Mouse (Mus musculus): Measurements from ENCODE around the gene Bnc1.

Bnc1 gene

DNA sequence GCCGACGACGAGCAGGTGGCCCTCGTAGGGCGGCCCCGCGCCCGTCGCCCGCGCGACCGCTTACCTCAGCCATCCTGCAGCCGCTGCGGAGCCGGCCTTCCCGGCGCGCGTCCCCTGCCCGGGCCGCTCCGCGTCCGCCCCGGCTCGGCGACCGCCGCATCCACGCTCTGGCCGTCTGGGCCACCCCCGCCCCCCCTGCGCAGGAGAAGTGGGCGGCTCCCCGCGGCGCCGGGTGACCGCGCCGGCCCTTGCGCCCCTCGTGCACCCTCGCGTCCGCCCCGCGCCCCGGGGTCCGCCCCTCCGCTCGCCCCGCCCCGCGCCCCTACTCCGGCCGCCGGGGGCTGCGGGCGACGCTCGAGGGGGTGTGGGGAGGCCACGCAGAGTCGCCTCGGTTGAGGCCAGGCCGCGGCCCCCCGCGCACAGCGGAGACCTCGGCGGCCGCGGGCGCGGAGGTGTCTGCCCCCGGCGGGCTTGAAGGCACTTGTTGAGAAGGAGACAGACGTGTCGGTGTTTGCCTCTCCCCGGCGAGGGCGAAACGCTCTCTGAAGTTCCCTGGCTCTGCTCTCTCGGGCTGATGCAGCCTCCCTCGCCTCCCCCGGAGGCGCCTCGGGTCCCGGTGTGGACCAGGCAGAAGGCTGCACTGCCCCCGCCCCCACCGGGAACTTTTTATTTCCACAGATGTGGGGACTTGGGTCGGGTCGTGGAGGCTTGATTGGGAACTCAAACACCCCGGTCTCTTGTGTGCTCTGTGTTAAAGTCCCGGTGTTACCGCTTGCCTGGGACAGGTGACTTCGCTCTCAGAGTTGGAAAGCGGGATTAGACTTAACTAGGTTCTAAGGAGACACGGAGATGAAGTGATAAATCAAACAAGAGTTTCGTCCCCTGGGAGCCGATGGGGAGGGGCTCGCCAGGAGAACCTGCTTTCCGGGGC, at the start of gene Bnc1:
TSS of gene Bnc1 (minus strand) at position 162 of the 931 bp plus-strand sequence.
- DNase-seq (ENCODE audit: extremely low spot score) = peak; percentile 58

DNA sequence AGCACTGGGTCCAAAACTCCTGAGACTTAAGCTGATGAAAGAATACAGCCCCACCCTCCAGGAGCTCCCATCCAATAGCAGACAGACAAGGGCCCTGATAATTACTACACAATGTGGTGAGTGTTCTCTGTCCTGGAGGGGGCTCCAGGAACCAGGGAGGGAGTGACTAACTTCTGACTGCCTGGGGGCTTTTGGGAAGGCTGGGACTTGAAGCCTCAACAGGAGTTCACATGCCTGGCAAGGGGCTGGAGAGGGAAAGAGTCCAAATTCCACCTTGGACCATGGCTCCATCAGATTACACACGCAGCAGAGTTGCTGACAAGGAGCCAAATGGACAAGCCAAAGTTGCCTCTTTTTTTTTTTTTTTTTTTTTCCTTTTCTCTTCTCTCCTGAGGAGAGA, 41.3 kb upstream of the Bnc1 start:
- DNase-seq (ENCODE audit: extremely low spot score) = no peak

DNA sequence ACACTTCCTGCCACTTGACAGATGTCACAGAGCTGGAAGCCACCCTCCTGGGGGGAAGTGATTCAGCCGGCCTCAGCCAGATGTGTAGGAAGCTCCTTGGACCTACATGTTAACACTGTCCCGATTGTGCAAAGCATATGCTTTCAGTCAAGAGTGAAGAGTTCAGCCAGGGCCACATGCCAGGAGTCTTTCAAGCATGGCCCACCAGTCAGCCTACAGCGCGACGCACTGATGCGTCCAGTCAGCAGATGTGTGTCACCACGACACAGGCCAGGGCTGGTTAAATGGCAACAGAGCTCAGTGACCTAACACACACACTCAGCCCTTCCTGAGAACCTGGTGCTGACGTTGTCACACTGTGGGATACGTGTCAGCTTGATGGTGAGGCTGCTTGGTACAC, 37.6 kb upstream of the Bnc1 start:
- no peak for DNase-seq (ENCODE audit: extremely low spot score)

DNA sequence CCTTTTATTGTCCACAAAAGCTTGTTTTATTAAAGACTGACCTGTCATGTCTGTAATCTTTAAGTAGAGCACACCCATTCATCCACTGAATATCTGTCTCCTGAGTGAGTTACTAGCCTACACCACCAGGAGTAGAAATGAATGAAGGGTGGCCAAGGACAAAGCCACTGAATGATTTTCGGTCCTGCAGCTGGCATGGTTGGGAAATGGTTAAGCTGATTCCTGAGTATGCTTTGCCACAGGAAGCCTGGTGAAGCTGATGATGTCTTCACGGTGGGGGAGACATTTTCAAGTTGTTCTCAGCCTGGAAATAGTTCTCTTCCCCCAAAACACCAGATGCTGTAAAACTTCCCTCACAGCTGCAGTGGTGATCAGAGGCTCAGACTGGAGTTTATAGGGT, 33.7 kb upstream of the Bnc1 start:
- DNase-seq (ENCODE audit: extremely low spot score) = no peak

DNA sequence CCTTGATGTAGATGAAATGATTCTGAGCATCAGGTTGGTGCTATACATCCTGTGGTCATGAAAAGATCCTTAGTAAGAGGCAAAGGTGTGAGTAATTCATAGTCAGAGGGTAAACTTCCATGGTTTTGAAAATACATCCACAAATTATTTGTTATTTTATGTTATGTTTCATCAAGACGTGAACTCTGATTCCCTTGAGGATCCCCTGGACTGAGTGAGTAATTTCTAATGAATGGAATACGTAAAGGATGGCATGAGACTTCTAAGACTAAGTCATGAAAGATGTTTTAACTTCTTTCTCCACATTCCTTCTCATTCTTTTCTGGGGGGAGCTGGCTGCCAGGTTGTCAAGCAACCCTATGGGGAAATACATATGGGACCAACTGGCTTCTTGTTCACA, 31.6 kb upstream of the Bnc1 start:
- DNase-seq (ENCODE audit: extremely low spot score) = no peak

DNA sequence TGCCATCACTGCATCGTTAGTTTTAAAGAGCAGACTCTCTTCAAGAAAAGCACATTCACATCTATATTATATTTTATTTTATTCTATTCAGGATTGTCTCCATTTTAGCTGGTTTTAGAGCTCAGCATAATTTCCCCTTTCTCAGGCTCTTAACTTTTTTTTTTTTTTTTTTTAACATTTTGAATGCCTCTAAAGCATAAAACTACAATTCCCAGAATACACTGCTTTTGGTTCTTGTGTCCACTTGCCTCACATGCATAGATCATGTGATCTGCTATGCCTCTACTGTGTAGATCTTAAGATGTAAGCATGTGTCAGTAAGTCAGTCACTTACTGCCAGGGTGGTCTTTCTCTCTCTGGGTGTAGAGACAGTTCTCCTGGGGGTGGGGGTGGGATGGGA, 30.3 kb upstream of the Bnc1 start:
- no peak for DNase-seq (ENCODE audit: extremely low spot score)

DNA sequence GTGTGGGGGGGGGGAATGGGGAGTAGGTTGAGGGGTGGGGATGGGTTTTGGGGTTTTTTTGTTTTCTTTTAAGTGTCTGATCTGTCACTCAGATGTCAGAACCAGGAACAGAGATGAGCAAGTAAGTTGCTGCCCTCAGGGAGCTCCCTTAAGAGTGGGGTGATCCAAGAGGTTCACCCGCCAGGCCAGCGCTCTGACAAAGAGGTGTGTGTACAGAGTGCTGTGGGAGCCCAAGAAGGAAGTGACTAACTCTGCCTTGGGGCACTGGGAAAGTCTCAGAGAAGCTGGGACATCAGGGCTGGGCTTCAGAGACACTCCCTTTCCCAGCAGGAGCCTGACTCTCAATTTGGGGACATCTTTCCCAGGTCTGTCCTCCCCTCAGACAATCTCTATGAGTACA, 25.9 kb upstream of the Bnc1 start:
- no peak for DNase-seq (ENCODE audit: extremely low spot score)

DNA sequence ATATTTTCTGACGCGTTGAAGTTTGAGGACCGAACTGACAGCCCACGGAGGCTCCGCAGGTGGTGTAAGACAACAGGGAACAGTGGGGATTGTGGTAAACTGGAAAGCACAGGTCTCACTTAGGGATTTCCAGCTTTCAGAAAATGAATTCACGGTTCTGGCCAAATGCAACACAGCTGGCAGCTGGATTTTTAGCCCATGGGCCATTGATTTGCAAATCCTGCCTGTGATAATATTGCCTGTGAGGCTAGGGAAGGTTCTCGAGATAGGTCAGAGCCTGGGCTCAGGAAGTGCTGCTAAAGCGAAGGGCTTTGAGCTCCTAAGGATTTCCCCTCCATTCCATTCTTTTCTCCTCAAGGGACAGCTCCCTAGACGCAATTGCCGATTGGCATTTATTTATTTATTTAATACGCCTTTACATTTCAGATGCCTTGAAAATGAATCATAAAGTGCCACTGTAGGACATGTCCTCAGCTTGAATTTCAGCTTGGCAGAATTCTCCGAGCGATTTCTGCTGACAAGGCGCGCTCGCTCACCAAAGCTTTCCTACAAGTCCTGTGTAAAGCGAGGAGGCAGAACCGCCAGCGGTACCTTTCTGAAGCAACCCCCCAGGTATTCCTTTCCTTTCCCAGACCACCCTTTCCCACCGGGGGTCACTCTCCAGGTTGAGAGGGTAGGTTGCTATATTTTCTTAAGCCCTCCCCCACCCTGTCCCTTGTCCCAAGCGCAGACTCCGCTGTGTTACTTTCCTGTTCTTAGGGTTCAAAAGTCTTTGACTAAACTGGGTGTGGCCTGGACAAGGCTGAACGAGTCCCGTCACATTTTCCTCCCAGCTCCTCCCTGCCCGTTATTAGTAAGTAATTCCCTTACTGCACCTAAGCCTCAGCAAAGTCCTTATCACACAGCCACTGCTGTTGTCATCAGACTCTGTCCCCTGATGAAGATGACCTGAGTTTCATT, 24.9 kb upstream of the Bnc1 start:
- no peak for DNase-seq (ENCODE audit: extremely low spot score)

DNA sequence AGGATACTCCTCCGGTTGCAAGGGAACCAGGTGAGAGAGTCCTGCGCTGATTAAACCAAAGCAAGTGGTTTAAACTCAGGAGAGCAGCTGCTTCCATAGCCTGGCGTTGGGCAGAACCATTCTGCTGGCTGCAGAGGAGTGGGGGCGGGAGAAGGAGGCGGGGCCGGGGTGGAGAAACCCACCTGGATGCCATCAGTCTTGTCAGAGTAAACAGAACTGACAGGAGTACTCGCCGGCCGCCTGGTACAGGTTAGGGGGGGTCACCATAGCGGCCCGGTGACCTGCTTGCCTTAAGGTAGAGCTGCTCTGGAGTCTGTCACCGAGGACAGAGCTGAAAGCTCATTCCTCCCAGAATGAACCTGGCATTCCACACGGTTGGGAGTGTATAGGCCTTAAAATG, 20.4 kb upstream of the Bnc1 start:
- peak; percentile 77 for DNase-seq (ENCODE audit: extremely low spot score)

DNA sequence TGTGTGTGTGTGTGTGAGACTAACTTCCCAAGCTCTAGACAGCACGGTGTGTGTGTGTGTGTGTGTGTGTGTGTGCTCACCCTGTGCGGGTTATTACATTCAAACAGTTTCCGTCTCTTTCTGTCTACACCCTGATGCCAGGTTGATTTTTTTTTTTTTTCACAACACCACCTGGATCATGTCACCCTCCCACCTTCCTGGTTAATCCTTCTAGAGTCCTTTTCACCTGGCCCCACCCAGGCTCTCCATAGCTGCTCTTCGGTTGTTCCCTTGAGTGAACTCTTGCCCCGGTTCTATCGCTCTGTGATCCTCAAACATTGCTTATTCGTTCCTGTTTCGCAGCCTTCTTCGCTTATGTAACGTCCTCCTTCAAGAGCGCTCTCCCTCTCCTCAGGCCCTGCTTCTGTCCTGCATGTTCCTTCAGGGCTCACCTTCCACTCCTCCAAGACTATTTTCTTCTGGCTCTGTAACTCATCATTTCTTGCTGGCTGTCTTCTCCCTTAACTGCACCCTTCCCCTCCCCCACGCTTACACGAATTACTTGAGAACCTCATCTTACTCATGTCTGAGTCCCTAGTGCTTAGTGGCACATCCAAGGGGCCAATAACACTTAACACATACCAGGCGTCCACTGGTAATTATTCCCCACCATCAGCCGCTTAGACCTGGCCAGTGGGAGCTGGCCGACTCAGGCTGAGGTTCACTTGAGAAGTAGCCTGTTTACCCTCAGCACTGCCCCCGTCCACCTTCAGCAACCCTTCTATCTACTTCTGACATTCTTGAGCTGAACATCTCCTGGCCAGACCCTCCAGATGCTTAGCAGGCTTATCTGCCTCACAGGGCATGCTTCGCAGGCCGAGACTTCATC, 19.7 kb upstream of the Bnc1 start:
- DNase-seq (ENCODE audit: extremely low spot score) = peak; percentile 34

DNA sequence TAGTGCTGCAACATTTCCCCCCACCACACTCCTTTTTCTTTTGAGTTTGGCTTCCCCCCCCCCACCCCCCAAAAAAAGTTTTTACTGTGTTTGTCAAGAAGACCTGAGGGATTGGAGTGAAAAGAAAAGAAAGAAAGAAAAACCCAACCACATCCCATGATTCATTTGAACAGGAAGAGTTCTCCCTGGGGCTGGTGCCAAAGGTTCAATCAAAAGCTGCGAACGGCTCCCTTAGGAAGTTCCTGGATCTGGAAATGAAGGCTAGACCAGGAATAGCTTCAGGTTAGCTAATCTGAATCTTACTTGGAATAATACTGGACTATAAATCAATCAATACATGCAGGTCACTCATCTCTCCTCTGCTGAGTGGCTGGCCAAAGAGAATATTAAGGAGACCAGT, 15.1 kb upstream of the Bnc1 start:
- no peak for DNase-seq (ENCODE audit: extremely low spot score)

DNA sequence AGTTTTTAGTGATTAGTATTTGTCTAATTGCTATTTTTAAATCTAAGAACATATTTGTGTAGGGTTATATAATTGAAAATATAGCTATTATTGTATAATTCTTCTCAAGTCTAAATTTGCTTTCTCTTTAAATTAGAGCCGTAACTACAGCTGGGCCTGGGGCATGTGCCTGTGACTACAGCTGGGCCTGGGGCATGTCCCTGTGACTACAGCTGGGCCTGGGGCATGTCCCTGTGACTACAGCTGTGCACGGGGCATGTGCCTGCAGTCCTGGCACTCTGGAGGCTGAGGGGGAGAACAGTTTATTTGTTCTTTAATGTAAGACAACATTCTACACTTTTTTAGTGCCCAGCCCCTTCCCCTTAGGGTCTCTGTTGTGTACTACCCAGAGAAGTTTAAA, 12.1 kb upstream of the Bnc1 start:
- DNase-seq (ENCODE audit: extremely low spot score) = no peak

DNA sequence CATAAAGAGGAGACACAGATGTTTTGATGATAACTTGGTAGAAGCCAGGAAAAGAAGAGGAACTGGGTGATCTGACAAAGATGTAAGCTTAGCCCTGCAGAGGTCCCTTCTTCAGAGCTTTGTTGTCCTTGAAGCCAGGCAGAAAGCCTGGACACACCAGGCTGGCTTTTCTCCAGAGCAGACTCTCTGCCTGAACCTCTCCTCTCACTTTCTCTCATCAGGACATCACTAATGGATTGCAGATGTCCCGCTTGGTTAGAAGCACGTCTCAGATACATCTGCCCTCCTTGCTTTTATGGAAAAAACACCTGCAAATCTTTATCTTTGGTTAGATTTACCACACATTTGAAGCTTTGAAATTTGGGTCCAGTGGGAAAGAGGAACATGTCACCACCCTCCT, 7.7 kb upstream of the Bnc1 start:
- no peak for DNase-seq (ENCODE audit: extremely low spot score)

DNA sequence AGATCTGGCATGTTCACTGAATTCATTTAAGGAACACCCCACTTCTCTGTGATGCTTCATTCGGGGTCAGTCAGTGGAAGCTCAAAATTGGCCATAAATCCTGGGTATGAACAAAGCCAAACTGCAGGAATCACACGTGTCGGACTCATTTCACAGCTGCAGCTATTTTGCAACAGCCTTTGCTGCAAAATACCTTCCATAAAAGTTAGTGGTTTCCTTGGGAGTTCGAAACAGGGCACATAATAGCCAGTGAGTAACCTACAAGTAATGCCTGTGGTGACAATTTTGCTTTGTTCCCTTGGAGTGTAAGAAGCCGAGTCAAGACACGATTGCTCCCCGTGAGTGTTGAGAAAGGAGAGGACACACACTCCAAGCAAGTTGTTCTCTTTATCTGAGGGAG, 7.3 kb upstream of the Bnc1 start:
- no peak for DNase-seq (ENCODE audit: extremely low spot score)

DNA sequence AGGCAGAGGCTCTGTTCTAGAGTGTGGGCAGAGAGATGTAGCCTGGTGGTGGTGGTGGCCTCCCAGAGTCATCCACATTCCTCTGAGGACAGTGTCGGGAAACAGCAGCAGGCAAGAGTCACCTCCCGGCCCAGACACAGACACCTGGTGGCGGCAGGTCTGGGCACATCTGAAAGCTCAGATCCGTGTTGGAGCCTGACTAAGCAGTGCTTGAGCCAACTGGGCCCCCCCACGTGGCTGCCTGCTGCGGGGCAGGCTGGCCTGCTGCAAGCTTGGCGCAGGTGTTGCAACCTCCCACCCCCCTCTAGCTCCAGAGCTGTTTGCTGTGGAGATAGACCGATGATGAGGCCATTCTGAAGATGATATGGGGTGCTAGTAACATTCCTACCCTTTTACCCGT, 3.9 kb upstream of the Bnc1 start:
- no peak for DNase-seq (ENCODE audit: extremely low spot score)

DNA sequence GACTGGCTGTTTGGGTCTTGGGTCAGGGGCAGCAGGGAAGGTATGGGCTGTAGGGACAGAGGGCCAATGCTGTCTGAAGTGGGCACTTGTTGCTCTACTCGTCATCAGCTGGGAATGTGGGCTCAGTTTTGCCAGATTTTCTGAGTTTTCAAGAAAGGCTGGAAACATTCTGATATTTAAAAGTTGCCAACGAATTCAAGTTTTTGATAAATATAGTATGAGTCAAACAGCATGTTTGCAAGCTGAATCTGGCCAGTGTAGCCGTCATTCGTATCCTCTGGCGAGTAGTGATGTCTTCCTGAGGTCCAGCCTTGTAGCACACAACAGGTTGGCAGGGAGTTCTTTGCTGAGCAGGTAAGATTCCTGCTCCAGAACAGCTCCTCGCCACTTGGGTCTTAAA, 3.0 kb upstream of the Bnc1 start:
- DNase-seq (ENCODE audit: extremely low spot score) = no peak

DNA sequence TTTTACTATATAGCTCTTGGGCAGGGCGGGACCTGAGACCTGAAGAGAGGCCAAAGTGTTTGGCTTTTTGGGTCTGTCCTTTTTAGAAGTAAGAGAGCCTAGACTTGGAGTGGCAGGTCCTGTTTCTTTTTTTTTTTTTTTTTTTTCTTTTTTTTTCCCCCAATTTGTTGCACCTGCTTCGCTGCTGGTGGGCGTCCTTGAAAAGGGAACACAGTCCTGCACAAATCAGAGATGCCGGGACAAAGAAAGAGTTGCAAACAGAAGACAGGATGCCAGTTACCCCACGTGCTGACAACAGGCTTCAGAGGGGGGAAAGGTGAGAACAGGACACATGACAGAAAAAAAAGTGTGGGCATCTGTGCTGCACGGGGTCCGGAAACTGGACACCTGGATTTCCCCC, 1.0 kb upstream of the Bnc1 start:
- DNase-seq (ENCODE audit: extremely low spot score) = no peak

DNA sequence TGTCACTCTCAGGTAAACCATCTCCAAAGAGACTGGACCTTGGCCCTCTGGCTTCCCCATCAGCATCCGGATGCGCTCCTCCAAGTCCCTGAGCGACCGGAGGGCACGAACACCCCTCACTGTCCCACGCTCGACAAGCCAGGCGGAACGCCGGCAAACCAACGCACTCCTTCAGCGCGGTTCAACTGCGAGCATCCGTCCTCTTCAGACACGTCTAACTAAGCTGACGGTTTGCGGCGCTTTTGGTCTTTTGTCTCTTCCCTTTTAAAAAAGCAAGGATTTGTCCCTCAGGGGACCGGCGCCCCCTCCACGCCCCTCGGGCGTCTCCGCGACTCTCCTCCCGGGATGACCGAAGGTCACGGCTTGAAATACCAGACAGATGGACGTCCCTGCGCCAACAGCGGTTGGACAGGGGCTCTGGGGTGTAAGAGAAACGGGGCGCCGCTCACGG, 456 bp downstream of the Bnc1 start:
- peak; percentile 44 for DNase-seq (ENCODE audit: extremely low spot score)

DNA sequence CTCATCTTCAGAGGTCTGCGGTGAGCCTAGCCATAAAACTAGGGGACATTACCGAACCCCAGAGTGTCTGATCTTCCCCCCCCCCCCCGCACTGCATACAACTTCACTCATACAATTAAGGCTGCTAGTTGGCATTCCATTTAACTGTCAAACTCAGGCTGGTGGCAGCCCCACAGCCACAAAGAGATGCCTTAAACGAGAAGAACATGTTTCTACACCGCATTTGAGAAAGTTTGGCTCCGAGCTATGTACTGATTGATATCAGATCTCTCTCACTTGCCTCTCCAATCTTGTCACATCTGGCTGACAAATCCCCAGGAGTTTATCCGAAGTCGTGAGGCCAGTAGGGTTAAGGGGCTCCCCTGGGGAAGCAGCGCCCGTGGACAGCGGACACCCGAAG, 976 bp downstream of the Bnc1 start:
- DNase-seq (ENCODE audit: extremely low spot score) = no peak

DNA sequence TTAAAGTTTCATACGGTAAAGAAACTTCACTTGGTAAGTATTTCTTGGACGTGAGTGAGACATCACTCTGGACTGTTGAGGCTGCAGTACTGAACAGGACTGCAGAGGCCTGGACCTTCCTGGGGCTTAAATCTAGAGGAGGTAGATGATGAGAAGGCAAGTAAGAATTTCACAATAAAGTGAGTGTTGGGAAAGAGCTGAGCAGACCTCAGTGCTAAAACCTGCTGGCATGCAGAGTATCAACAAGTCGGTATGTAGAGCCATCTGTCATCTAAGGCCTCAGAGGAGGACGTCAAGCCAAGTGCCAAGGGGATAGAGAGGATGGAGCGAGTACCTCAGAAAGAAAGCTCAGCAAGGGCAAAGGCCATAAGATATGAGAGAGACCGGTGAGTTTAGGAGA, 8.4 kb downstream of the Bnc1 start:
- no peak for DNase-seq (ENCODE audit: extremely low spot score)

DNA sequence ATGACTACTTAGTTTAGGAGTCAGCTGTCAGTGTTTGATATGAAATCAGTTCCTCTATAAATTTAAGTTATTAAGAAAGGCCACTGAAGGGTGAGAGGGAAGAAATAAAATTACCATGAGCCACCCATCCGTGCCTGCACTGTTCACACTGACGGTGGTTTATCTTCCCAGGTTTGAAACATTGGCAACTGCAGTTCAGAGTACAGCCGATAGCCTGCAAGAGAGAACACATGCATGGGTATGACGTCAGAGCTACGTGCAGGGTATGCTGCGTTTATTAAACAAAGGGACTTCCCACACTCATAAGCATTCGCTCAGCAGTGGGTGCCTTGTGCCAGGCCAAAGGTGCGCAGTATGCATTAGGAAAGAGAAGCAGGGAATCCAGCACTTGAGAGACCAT, 13.8 kb downstream of the Bnc1 start:
- DNase-seq (ENCODE audit: extremely low spot score) = no peak

DNA sequence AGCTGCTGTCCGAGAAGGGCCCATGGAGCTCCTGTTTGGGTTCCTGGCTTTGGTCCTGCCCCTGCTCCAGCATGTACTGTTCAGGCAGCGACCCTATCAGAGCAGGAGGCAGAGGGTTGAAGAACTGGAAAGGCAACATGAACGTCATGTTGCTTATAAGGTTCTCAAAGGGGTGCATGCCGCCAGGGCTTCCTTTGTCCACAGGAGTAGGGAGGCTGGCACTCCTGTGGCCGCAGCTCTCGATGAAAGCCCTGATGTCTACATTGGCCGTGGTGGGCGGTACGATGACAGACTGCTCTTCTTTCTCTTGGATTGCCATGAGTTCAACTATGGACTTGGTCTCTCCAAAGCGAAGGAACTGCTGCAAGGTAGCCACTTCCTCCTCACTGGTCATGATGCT, 17.5 kb downstream of the Bnc1 start:
- DNase-seq (ENCODE audit: extremely low spot score) = no peak
